Mouse (Mus musculus) midbrain, embryonic 15.5 days (tissue): Measurements from ENCODE around the gene Akna. TPM values are rescaled to one million over a fixed set of nuclear protein-coding genes. Genes with fewer than 3 reads are reported as not detected.
A peak's percentile ranks its signal among the peaks of the same experiment; 100 is the strongest.

Experiments
- ATAC-seq: fragments of 200-750 bp; cut with Nextera tagmentation; replicated peaks from 2 replicates; pipeline ENCODE4 v1.8.0; 2017; ENCODE audit warnings: moderate TSS enrichment
- H3K27ac ChIP-seq: fragments of 300-500 bp; sonication (generic); 2 replicates; pipeline ENCODE4 v1.5.1; 2015; ENCODE audit warnings: mild to moderate bottlenecking, inconsistent platforms
- H3K27me3 ChIP-seq: fragments of 300-500 bp; sonication (generic); replicated peaks from 2 replicates; pipeline ENCODE4 v1.6.1; 2015; ENCODE audit warnings: inconsistent platforms
- H3K36me3 ChIP-seq: fragments of 300-500 bp; sonication (generic); replicated peaks from 2 replicates; pipeline ENCODE4 v1.6.1; 2015; ENCODE audit warnings: inconsistent platforms
- H3K4me1 ChIP-seq: fragments of 300-500 bp; sonication (generic); 2 replicates; pipeline ENCODE4 v1.6.1; 2015; ENCODE audit warnings: inconsistent platforms
- H3K4me2 ChIP-seq: fragments of 300-500 bp; sonication (generic); 2 replicates; pipeline ENCODE4 v1.6.1; 2015; ENCODE audit warnings: inconsistent platforms, mild to moderate bottlenecking, moderate library complexity
- H3K4me3 ChIP-seq: fragments of 300-500 bp; sonication (generic); 2 replicates; pipeline ENCODE4 v1.5.1; 2015; ENCODE audit warnings: mild to moderate bottlenecking, inconsistent platforms
- H3K9ac ChIP-seq: fragments of 300-500 bp; sonication (generic); 2 replicates; pipeline ENCODE4 v1.6.1; 2015; ENCODE audit warnings: mild to moderate bottlenecking, inconsistent platforms
- H3K9me3 ChIP-seq: fragments of 300-500 bp; sonication (generic); 2 replicates; pipeline ENCODE4 v1.6.1; 2016; ENCODE audit warnings: inconsistent platforms
- WGBS: fragments of 180-500 bp; shearing (Covaris S2); methylation state at CpG from one replicate; pipeline ENCODE4 v1.1.7; 2015; ENCODE audit warnings: mixed read lengths; 5-methylcytosine and 5-hydroxymethylcytosine counted together
- polyA plus RNA-seq: library from polyadenylated mRNA; unstranded; fragments of >200 nt; fragmentation: Nextera tagmentation; extraction: Ambion mirVana; gene quantifications from 2 replicates; pipeline ENCODE4 v1.2.1, GENCODE M21; 2015

Gene Akna
- polyA plus RNA-seq, 1 experiment from 2014 or later = 7.0 TPM

DNA sequence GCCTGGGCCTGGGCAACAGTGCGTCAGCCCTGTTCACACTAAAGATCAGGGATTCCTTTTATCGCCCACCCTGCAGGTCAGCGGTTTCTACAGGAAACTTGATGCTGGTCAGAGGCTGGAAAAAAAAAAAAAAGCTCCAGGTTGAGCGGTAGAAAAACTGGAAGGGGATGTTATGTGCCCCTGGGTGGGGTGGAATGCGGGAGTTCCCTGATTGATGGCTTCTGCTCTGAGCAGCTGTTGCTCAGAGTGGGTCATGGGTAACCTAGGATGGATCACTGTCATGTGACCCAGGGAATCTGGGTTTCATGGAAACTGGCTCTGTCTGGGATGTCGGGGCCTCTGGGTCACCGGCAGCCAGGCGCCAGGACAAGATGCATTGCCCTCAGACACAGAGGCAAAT lies 23.2 kb upstream of the Akna start:
- no peak overlapping the region for H3K4me2 ChIP-seq
- no peaks in the 10 kb centered on the region for H3K27me3 ChIP-seq
- H3K27ac ChIP-seq = no peak overlapping the region
- no peaks in the 10 kb centered on the region for H3K4me1 ChIP-seq
- H3K4me3 ChIP-seq = no peak overlapping the region
- no peak overlapping the region for H3K9ac ChIP-seq
- 70% methylated on average over 8 of the region's 8 CpGs for WGBS
- no peak for ATAC-seq
- no peaks in the 10 kb centered on the region for H3K9me3 ChIP-seq
- no peaks in the 10 kb centered on the region for H3K36me3 ChIP-seq

- Histone ChIP-seq H3K9me3 (no peaks in the 10 kb centered on the region), H3K27me3 (no peaks in the 10 kb centered on the region), H3K4me2 (no peak overlapping the region), H3K27ac (no peak overlapping the region), H3K4me3 (no peak overlapping the region), H3K9ac (no peak overlapping the region), H3K4me1 (no peaks in the 10 kb centered on the region), H3K36me3 (no peaks in the 10 kb centered on the region)
- WGBS = 38% methylated on average over 5 of the region's 5 CpGs
- ATAC-seq = no peak
Observed at GRCm38 (mm10) chr4:63423811-63424210, 20.7 kb upstream of the Akna start.

DNA sequence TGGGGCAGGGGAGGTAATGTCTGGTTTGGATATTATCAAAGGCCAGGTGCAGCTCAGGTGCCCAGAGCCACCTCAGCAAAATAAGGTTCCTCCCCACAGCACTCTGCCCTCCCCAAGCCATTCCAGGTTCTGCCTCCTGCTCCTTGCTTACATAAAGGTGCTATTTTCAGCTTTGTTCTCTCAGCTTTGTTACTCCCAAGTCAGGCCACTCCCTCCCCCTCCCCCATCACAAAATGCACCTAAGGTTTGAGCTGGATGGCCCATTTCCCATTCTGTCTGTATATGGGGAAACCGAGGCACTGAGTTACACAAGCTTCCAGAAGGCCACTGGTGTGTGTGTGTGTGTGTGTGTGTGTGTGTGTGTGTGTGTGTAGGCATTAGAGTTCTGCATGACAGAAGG lies 20.1 kb upstream of the Akna start:
- no peak overlapping the region for H3K27ac ChIP-seq
- 64% methylated on average over 1 of the region's 1 CpGs for WGBS

GRCm38 (mm10) chr4:63420143-63420920 lies 17.2 kb upstream of the Akna start:
- ATAC-seq = peak; percentile 13; the same call in 1 of the 2 replicates
- Histone ChIP-seq H3K4me2 (no peak overlapping the region), H3K36me3 (no peaks in the 10 kb centered on the region), H3K4me1 (peaks cover 3% of the 10 kb centered on the region; the same call in 1 of the 2 replicates), H3K27ac (no peak overlapping the region), H3K9me3 (no peaks in the 10 kb centered on the region), H3K27me3 (no peaks in the 10 kb centered on the region), H3K9ac (no peak overlapping the region), H3K4me3 (no peak overlapping the region)
- WGBS = 64% methylated on average over 14 of the region's 14 CpGs

More for the DNA sequence above, 20.1 kb upstream of the Akna start:
- Histone ChIP-seq H3K27me3 (no peaks in the 10 kb centered on the region), H3K9ac (no peak overlapping the region), H3K4me2 (no peak overlapping the region), H3K4me3 (no peak overlapping the region), H3K36me3 (no peaks in the 10 kb centered on the region), H3K4me1 (no peaks in the 10 kb centered on the region), H3K9me3 (no peaks in the 10 kb centered on the region)
- ATAC-seq = no peak

- ATAC-seq = no peak
- Histone ChIP-seq H3K36me3 (no peaks in the 10 kb centered on the region), H3K9ac (no peak overlapping the region), H3K27me3 (no peaks in the 10 kb centered on the region), H3K4me3 (no peak overlapping the region), H3K4me2 (no peak overlapping the region), H3K9me3 (no peaks in the 10 kb centered on the region), H3K27ac (no peak overlapping the region), H3K4me1 (peaks cover 3% of the 10 kb centered on the region; the same call in 1 of the 2 replicates)
- WGBS = 78% methylated on average over 11 of the region's 11 CpGs
Observed at GRCm38 (mm10) chr4:63418270-63418669, 15.1 kb upstream of the Akna start.

DNA sequence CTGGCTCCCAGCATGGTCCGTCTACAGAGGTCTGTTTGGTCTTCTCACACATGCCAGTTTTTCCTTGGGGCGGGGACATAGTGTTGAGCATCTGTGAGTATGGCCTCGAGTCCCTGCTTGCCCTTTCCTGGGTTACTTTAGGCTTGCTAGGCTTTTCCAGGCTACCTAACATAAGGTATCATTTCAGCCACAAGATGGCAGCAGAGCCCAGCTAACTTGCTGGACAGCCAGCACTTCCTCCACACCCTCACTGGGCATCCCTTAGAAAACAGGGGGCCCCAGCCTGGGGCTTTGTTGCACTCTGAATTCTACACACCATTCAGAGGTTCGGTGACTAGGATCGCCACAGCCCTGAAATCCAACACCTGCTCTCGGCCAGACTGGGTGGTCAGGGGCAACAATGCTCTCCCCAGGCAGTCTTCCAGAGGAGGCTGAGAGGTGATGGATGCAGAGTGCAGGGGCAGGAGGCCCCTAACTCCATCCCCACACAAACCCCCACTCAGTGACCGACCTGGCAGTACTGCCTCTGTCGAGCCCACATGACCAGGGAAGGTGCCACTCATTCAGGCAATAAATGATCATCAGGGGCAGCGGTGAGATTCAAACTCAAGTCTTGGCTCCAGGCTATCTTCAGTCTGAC lies 14.3 kb upstream of the Akna start:
- no peak overlapping the region for H3K9ac ChIP-seq
- no peaks in the 10 kb centered on the region for H3K36me3 ChIP-seq
- no peak overlapping the region for H3K4me2 ChIP-seq
- H3K9me3 ChIP-seq = no peaks in the 10 kb centered on the region
- H3K4me3 ChIP-seq = no peak overlapping the region
- WGBS = 21% methylated on average over 9 of the region's 9 CpGs
- no peaks in the 10 kb centered on the region for H3K27me3 ChIP-seq
- peaks cover 3% of the 10 kb centered on the region; the same call in 1 of the 2 replicates for H3K4me1 ChIP-seq
- ATAC-seq = peak; percentile 72
- H3K27ac ChIP-seq = no peak overlapping the region

DNA sequence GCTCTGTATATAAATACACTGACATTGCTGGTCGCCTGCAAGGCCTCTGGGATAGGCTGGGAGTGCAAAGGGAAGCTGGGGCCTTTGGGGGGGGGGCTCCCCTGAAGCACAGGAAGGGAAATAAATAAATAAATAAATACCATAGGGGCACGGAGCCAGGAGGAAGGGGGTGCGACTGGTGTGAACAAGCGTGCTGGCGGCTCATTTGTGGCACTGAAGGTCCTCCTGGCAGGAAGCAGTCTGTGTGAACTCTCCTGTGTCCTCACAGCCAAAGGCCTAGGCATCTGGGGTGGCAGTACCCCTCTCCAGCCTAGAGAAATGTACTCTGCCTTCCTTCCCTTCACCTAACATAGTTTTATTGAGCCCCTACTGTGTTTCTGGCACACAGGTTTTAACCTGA lies 11.8 kb upstream of the Akna start:
- Histone ChIP-seq H3K4me3 (no peak overlapping the region), H3K9me3 (no peaks in the 10 kb centered on the region), H3K4me1 (peaks cover 10% of the 10 kb centered on the region), H3K27ac (no peak overlapping the region), H3K4me2 (no peak overlapping the region), H3K27me3 (no peaks in the 10 kb centered on the region), H3K9ac (no peak overlapping the region), H3K36me3 (no peaks in the 10 kb centered on the region)
- 85% methylated on average over 5 of the region's 5 CpGs for WGBS
- ATAC-seq = no peak

GRCm38 (mm10) chr4:63411222-63411621 lies 8.1 kb upstream of the Akna start:
- no peak overlapping the region for H3K4me3 ChIP-seq
- peak overlapping the region; percentile 100 for H3K4me2 ChIP-seq
- WGBS = 68% methylated on average over 5 of the region's 5 CpGs
- H3K4me1 ChIP-seq = peaks cover 28% of the 10 kb centered on the region
- H3K9ac ChIP-seq = no peak overlapping the region
- no peaks in the 10 kb centered on the region for H3K36me3 ChIP-seq
- ATAC-seq = no peak
- no peaks in the 10 kb centered on the region for H3K9me3 ChIP-seq
- no peak overlapping the region for H3K27ac ChIP-seq
- H3K27me3 ChIP-seq = no peaks in the 10 kb centered on the region

DNA sequence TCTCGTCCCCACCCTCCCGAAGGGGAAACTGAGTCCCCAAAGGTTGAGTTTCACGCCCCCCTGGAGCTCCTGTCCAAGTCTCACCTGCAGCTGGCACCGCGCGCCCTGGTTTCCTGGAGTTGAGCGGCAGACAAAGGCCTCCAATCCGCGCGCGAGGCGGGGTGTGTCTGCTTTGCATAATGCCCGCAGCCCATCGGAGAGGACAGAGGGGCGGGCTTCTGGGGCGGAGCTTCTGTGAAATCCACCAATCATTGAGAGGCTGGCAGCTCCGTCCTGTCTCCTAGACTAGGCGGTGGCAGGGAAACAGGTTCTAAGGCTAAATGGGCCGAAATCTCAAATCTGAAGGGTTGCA lies 7.4 kb upstream of the Akna start:
- Histone ChIP-seq H3K4me3 (peak overlapping the region; percentile 57), H3K27ac (peak overlapping the region; percentile 71), H3K9me3 (no peaks in the 10 kb centered on the region), H3K4me2 (peak overlapping the region; percentile 100), H3K27me3 (no peaks in the 10 kb centered on the region), H3K9ac (peak overlapping the region; percentile 40), H3K36me3 (no peaks in the 10 kb centered on the region), H3K4me1 (peaks cover 28% of the 10 kb centered on the region)
- ATAC-seq = peak; percentile 95
- under 1% methylated on average over 19 of the region's 19 CpGs for WGBS

DNA sequence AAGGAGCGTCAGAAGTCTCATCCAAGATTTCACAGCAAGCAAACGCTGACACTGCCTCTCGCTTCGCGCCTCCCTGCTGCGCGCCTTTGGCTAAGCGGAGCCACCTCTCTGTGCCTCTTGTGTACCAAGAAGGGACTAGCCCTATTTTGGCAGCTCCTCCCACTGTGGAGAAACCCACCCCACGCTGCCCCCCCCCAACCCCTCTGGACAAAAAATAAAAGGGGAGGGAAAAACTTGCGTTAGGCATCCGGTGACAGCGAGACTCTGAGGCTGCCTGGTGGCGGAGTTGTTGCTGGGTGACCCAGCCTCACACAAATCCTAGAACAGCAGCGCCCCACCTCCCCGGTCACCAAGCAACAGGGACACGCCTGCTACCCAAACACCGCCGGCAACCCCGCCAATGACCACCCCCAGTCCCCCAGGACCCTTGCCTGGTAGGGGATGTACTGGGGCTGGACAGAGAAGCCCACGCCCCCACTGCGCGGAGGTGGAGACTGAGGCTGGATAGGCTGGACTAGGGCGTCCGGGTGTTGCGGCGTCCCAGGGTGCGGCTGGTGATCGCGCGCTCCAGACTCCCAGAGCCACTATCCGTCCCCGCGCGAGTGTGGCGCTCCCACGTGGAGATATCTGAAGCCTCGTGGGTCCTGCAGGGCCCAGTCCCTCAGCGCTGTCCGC lies 6.9 kb upstream of the Akna start:
- under 1% methylated on average over 35 of the region's 39 CpGs for WGBS
- peaks cover 33% of the 10 kb centered on the region for H3K4me1 ChIP-seq
- H3K9ac ChIP-seq = peak overlapping the region; percentile 40
- no peaks in the 10 kb centered on the region for H3K9me3 ChIP-seq
- peak overlapping the region; percentile 57 for H3K4me3 ChIP-seq
- no peaks in the 10 kb centered on the region for H3K27me3 ChIP-seq
- peak overlapping the region; percentile 71 for H3K27ac ChIP-seq
- peak overlapping the region; percentile 100 for H3K4me2 ChIP-seq
- ATAC-seq = peak; percentile 79
- no peaks in the 10 kb centered on the region for H3K36me3 ChIP-seq

DNA sequence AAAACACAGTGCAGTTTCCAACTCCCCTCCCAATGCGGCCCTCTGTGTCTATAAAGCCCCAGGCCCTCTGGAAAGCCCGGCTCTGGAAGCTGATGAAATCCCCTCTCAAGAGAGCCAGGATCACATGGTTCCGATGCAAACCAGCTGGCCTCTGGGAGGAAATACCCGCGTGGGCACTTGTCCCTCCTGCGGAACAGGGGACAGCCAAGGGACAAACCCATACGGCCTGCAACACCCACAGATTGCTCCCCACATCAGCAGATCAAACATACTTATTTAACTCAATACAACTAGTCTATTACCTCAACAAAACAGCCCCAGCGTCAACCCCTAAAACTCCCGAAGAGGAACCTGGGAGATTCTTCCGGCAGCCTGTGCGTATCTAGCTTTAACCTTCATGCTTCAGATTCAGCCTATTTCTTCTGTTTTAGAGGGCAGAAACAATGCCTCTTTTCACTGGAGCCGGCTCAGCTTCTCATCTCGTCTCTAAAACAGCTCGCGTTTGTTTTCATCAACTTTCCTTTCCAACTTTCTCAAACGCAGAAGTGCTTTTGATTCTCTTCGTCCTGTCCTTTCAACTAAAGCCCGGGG lies 6.3 kb upstream of the Akna start:
- Histone ChIP-seq H3K9ac (peak overlapping the region; percentile 40), H3K27me3 (no peaks in the 10 kb centered on the region), H3K36me3 (no peaks in the 10 kb centered on the region), H3K4me2 (peak overlapping the region; percentile 100), H3K4me1 (peaks cover 39% of the 10 kb centered on the region), H3K4me3 (peak overlapping the region; percentile 57), H3K9me3 (no peaks in the 10 kb centered on the region), H3K27ac (peak overlapping the region; percentile 71)
- ATAC-seq = no peak
- WGBS = 2% methylated on average over 18 of the region's 18 CpGs

DNA sequence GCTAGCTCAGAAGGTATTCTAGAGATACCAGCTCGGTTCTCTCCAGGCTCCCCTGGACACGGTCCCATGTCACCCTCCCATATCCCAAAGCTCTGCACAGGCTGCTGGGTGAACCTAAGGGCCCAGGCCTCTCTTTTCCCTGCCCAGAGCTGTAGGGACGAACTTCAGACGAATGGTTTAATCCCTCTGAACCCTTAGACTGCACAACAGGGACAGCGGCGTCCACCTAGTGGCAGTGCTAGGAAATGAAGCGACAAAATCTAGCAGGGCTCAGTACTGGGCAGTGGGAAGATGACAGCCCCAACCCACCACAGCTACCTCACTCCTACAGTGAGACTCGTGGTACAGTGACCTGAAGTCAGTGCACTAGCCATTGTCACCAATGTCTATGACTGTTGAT lies 5.5 kb upstream of the Akna start:
- no peaks in the 10 kb centered on the region for H3K27me3 ChIP-seq
- no peak overlapping the region for H3K9ac ChIP-seq
- H3K4me2 ChIP-seq = peak overlapping the region; percentile 100
- no peaks in the 10 kb centered on the region for H3K9me3 ChIP-seq
- peak overlapping the region; percentile 71 for H3K27ac ChIP-seq
- peak overlapping the region; percentile 57 for H3K4me3 ChIP-seq
- peaks cover 47% of the 10 kb centered on the region for H3K4me1 ChIP-seq
- peak; percentile 34 for ATAC-seq
- H3K36me3 ChIP-seq = no peaks in the 10 kb centered on the region
- WGBS = 5% methylated on average over 8 of the region's 8 CpGs
